9 mouse cellular contexts compared by ENCODE assay signal in genomic region chr19:32172511-32172981, GRCm38 (mm10).
DNase-seq lines count a peak whose midpoint lies in the region; ATAC-seq and TF ChIP-seq lines count a peak whose summit lies in the region.
"Had no signal": no experiment of that assay in that cellular context is flagged by ENCODE, and none has a peak within 500 bp of the region (broad histone marks: within the 10 kb centered on the region; RNA-seq: fewer than 3 reads in every experiment).

No protein-coding gene starts in this region.

- TF ChIP-seq POLR2A in heart, adult 2 months (IDR thresholded peaks at IDR 0.05; ENCODE audit: insufficient read depth, low read depth, low read length) = no peak
- no peak for TF ChIP-seq POLR2A in bone marrow, adult 2 months (IDR thresholded peaks at IDR 0.05; ENCODE audit: borderline replicate concordance, control insufficient read depth, low read depth, low read length)

- no peak overlapping the region for H3K4me2 ChIP-seq in intestine, postnatal 0 days (replicated peaks; ENCODE audit: low read depth)
- no peak overlapping the region for H3K4me2 ChIP-seq in stomach, embryonic 15.5 days
- H3K4me2 ChIP-seq: limb, embryonic 12.5 days had no signal

- WGBS in heart, adult 2 months = 74% methylated on average over 5 of the region's 5 CpGs
- WGBS in bone marrow, adult 2 months = 7% methylated on average over 5 of the region's 5 CpGs
- 73% methylated on average over 5 of the region's 5 CpGs for WGBS in intestine, postnatal 0 days
- WGBS in stomach, embryonic 15.5 days = 72% methylated on average over 5 of the region's 5 CpGs

- no peak overlapping the region for H3K4me3 ChIP-seq in heart, adult 2 months
- H3K4me3 ChIP-seq in bone marrow, adult 2 months (replicated peaks; ENCODE audit: control insufficient read depth, low read depth, low read length) = no peak overlapping the region
- H3K4me3 ChIP-seq in intestine, postnatal 0 days (ENCODE audit: low read depth, low read length) = no peak overlapping the region
- no peak overlapping the region for H3K4me3 ChIP-seq in stomach, embryonic 15.5 days (replicated peaks)
- H3K4me3 ChIP-seq: limb, embryonic 12.5 days had no signal

- peak overlapping the region; percentile 63 for H3K27ac ChIP-seq in heart, adult 2 months
- H3K27ac ChIP-seq in bone marrow, adult 2 months (ENCODE audit: control insufficient read depth, insufficient read depth, low read depth, low read length, poor library complexity) = 0 out of 2 replicates have a peak overlapping the region, but pooled peaks have one; percentile 1
- no peak overlapping the region for H3K27ac ChIP-seq in intestine, postnatal 0 days (ENCODE audit: low read depth, low read length)
- H3K27ac ChIP-seq in stomach, embryonic 15.5 days = no peak overlapping the region
- H3K27ac ChIP-seq: limb, embryonic 12.5 days had no signal

- DNase-seq in heart, adult 2 months = no peak
- DNase-seq in heart, postnatal 10 days = no peak
- DNase-seq in cerebellum, adult 8-10 months = no peak
- no peak for DNase-seq in Muller cell, postnatal 12 days (ENCODE audit: inconsistent ontology term)
- no peak for DNase-seq in embryo, embryonic 9.5 days (ENCODE audit: extremely low spot score)

- H3K79me2 ChIP-seq in heart, adult 2 months (replicated peaks; ENCODE audit: control insufficient read depth, insufficient read depth, low read length) = peaks cover 6% of the 10 kb centered on the region

- no peak overlapping the region for H3K9ac ChIP-seq in heart, adult 2 months (ENCODE audit: low read depth, low read length)
- H3K9ac ChIP-seq in intestine, postnatal 0 days (ENCODE audit: low read depth, low read length) = no peak overlapping the region
- no peak overlapping the region for H3K9ac ChIP-seq in stomach, embryonic 15.5 days
- H3K9ac ChIP-seq: limb, embryonic 12.5 days had no signal

- H3K36me3 ChIP-seq in heart, adult 2 months (ENCODE audit: control insufficient read depth, insufficient read depth, low read length) = peaks cover 8% of the 10 kb centered on the region
- no peaks in the 10 kb centered on the region for H3K36me3 ChIP-seq in intestine, postnatal 0 days (ENCODE audit: control insufficient read depth, insufficient read depth)
- no peaks in the 10 kb centered on the region for H3K36me3 ChIP-seq in stomach, embryonic 15.5 days
- H3K36me3 ChIP-seq: limb, embryonic 12.5 days had no signal

- H3K4me1 ChIP-seq in heart, adult 2 months (ENCODE audit: control insufficient read depth, insufficient read depth, low read length) = peaks cover 13% of the 10 kb centered on the region
- peaks cover 10% of the 10 kb centered on the region for H3K4me1 ChIP-seq in bone marrow, adult 2 months (ENCODE audit: control insufficient read depth, insufficient read depth, low read length)
- H3K4me1 ChIP-seq in intestine, postnatal 0 days (replicated peaks; ENCODE audit: control insufficient read depth, insufficient read depth, low read length) = peaks cover 3% of the 10 kb centered on the region
- peaks cover 7% of the 10 kb centered on the region; the same call in 1 of the 2 replicates for H3K4me1 ChIP-seq in stomach, embryonic 15.5 days

- ATAC-seq in intestine, postnatal 0 days = peak; percentile 24; the same call in 1 of the 2 replicates
- ATAC-seq in stomach, embryonic 15.5 days (ENCODE audit: insufficient read depth, low FRiP score, low read depth) = peak; percentile 78; the same call in 1 of the 2 replicates

- no peaks in the 10 kb centered on the region for H3K9me3 ChIP-seq in intestine, postnatal 0 days (ENCODE audit: control insufficient read depth)
- no peaks in the 10 kb centered on the region for H3K9me3 ChIP-seq in stomach, embryonic 15.5 days
- H3K9me3 ChIP-seq: limb, embryonic 12.5 days had no signal

- H3K27me3 ChIP-seq in heart, adult 2 months (ENCODE audit: control insufficient read depth, insufficient read depth, low read length) = no peaks in the 10 kb centered on the region
- no peaks in the 10 kb centered on the region for H3K27me3 ChIP-seq in intestine, postnatal 0 days (replicated peaks; ENCODE audit: control insufficient read depth, insufficient read depth, low read length)
- H3K27me3 ChIP-seq in stomach, embryonic 15.5 days (replicated peaks) = no peaks in the 10 kb centered on the region
- H3K27me3 ChIP-seq: limb, embryonic 12.5 days had no signal

- TF ChIP-seq EP300 in heart, adult 2 months (IDR thresholded peaks at IDR 0.05; ENCODE audit: insufficient read depth, low read depth, low read length) = peak; percentile 74; the same call in 1 of the 2 replicates

- TF ChIP-seq CTCF in heart, adult 2 months (IDR thresholded peaks at IDR 0.05) = no peak
- TF ChIP-seq CTCF in bone marrow, adult 2 months (IDR thresholded peaks at IDR 0.05; ENCODE audit: control insufficient read depth, insufficient read depth, low read length) = no peak
- TF ChIP-seq CTCF in intestine, postnatal 0 days (IDR thresholded peaks at IDR 0.05; ENCODE audit: low read depth) = no peak

- intact Hi-C loops in heart, adult 2 months (cut with DNase I) = loop anchor here (5.0 kb wide), 1 partner anchor 40 kb away; no protein-coding TSS in a partner anchor
- intact Hi-C loops in heart, postnatal 10 days (cut with DNase I) = loop anchor here (5.0 kb wide), 2 partner anchors 215 to 315 kb away; partner anchors contain the start of genes Minpp1 and Sgms1

Comparison
In these comparisons a context has a peak if more than half of its experiments do, and no peak if none do; other contexts are left out.
1. H3K27ac ChIP-seq: peak in heart, adult 2 months (single experiment) and bone marrow, adult 2 months (single experiment); none in intestine, postnatal 0 days (single experiment) and stomach, embryonic 15.5 days (single experiment).